Mouse (Mus musculus) right cerebral cortex, adult 2 months (tissue): Measurements from ENCODE around the gene Mettl14.
A peak's percentile ranks its signal among the peaks of the same experiment; 100 is the strongest.
"Not testable (repeated sequence)": the region's sequence is repeated elsewhere in the genome, so short reads cannot be mapped to it uniquely, and the experiment has no call there.

ENCODE experiments used
- DNase-seq, 2 experiments: peaks; one replicate each; pipeline ENCODE4 v3.0.0; 2021 to 2022; ENCODE audit warnings: low spot score in 2 of 2

Mettl14 gene

DNA sequence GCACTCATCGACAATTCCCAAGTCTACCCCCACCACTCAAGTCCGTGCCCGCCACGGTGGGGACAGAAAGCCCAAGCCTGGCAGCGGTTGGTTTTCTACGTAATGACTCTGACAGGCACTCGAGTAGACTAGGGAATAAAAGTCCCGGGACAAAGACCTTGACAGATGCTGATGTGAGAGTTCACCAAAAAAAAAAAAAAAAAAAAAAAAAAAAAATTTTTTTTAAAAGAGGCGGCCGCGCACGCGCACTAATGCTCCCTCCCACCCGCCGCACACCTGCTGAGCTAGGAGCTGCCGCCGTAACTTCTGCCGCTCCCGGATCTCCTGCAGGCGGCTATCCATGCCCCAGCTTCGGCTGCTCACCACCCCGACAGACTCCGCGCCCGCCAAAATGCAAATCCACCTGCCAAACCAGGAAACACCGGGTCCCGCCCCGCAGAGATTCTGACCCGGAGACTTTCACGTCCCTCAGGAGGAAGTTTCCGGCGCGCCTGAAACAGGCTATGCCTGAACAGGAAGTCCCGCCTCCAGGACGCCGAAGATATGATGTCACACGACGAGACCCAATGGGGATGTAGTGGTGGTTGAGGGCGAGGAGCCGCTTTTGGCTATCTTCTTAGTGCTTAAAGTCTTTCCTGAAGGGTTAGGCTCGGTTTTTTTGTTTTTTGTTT is at the start of gene Mettl14:
TSS of gene Mettl14 (minus strand) at position 623 of the 671 bp plus-strand sequence.
- DNase-seq: peak; percentile 98

DNA sequence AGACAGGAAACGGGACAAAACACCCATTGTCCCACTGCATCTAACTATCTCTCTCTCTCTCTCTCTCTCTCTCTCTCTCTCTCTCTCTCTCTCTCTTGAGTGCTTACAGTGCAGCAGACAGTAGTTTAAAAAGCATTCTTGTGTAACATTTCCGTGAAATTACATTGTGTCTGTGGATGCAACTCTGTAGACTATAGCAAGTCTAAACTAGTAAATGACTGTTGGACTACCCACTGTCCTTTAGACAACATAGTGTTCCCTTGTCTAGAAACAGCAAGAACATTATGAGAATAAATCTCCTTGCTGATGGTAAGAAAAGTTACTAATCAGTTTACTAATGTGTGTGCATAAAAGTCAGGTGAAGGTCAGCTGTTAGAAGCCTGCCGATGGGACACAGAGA is 47.5 kb upstream of the Mettl14 start:
- no peak for DNase-seq

DNA sequence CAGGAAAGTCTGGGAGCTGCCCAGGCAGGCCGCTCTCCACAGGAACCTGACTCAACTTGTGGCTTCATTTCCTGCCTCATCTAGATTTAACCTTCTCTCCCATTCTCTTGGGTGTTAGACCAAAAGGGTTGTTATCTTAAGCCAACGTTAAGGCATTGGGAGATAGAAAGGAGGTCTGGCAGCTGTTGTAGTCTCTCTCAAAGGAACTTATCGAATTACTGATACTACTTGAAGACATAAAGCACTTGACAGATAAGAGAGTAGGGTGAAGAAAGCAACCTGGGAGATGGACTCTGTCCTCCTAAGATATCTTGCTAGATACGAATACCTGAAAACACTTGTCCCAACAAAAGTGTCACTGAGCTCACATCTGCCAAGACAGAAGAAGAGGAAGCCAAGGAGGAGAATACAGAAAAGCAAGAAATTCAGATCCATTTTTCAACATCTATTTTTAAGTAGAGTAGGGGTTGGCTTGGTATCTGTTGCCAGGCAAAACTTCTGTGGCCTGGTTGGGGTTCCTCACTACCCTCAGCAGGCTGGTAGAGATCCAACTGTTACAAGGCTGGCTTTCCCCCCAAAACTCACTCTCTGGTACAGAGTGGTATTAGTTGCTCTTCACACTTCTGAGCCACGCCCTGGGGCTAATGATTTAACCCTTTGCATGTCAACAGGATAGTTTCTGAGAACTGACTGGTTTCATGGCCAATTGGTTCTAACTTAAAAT is 46.2 kb upstream of the Mettl14 start:
- no peak for DNase-seq

DNA sequence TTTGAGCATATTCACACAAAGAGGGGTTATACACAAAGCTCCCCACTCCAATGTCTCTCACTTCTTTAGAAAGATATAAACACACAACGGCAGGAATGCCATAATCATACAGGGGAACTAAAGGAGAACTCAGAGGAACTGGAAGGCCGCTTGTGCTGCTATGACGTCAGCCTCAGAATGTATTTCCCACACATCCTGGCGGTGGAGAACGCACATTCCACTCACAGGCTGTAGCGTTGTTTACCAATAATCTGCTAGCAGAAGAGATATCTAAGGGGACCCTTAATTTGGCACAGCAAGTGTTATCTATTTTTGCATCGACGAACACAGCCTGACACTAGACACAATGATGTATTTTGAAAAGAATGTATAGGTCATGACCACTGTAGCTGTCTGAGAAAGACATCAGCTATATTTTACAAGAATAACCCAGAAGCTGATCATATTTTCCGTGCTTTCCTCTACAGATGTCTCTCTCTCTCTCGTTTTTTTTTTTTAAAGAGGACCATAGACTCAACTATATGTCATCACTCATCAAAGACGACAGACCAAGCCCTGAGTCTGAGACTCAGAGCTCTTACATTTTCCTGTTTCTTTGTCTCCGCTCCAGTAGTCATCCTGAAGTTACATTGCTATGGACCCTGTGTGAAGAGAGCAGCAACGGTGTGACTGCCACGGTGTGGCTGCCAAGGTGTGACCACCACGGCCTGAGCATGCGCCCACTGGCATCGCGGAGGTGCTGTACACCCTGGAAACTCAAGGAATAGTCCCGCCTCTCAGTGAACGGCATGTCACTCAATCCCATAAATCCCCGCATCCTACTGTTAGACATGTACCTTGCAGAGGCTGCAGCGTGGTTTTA is 43.9 kb upstream of the Mettl14 start:
- no peak for DNase-seq

DNA sequence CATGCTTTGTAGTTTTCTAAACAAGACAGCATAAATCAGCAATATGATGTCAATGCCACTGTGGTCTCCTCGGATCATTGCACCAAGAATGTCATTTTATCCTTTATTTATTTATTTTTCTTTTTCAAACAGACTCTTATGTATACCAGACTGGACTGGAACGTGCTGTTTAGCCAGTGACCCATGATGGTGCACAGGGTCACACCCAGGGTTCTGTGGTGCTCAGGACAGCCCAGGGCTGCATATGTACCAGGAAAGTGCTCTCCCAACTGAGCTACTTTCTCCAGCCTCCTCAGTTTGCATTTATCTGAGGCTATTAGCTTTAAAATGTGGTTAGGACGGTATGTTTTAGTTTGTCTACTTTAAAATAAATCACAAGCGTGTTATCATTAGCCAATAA is 42.1 kb upstream of the Mettl14 start:
- DNase-seq: no peak

DNA sequence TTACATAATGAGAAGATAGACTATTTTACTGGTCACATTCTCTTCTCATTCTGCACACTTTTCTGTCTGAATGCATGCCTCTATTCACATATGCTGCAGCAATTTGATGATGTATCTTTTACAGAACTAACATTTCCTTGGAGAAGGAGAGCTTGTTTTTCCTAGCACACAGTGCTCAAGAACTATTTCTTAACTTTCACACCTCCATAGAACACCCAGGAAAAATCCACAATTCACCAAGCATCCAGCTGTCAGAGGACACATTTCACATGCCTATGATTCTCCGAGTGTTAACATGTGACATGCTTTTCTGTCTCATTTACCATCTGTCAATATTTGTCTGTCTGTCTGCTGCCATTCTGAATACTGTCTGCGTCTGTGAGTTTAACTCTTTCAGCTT is 39.7 kb upstream of the Mettl14 start:
- peak in 1 of 2 experiments; percentile 23 for DNase-seq

DNA sequence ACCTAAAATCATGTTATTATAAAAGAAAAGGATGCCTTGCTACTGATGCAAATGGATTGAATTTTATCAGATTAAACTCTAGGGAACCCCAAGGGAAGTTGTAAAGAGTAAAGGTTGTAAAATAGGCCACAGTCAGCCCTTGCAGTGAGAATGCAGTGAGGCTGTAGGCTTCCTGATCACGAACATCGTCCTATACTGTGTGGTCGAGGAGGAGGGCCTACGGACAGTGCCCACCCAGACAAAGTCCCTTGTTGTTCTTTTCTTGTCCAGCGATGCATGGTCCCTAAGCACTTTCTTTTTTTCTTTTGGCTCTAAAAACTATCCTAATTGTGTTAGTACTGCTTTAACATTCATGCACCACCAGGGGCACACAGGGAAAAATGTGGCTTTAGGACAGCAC is 27.3 kb upstream of the Mettl14 start:
- DNase-seq: no peak

DNA sequence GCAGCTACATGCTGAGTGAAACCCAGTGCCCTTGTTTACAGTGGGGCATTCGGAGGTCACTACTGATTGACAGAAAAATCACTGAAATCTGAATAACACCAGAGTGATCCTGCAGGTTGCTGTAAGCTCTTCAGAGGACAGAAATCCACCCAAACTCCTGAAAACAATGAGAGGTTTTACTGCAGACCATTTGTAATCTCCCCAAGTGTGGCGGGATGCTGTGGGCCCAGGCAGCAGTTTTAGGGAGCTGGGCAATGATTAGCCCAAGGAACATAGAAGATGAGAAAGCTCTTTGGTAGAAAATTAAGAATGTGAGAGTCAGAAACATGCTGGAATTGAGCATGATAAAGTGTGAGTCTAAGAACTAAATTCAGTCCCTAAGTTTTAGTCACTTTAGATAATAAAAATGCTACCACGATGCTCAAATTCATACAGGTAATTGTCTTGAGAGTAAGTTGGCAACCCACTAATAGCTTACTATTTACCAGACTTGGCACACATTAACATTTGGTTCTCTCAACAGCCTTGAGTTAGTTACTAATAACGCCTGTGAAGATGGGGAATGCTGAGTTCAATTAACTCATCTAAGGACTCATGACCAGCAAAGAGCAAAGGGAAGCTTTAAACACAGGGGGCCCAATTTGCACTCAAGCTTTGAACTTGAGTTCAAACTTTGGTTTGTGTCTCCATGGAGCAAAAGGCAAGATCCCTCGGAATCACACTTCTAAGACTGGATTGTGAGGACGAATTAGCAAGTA is 26.1 kb upstream of the Mettl14 start:
- DNase-seq: no peak

DNA sequence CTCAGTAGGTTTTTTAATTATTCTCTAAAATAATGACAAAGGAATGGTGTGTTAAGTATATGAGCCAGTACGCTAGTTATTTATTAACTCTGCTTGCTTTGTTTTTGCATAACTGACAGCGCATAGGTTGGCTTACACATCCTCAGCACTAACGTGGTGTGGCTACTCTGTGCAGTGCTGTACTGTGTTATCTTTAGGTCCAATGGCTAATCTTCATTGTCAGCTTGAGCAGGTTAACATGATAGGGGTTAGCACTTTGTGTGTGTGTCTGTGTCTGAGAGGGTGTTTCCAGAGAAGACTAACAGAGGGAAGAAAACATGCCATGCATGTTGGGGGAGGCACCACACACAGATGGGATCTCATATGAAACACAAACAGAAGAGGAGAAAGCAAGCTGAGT is 19.0 kb upstream of the Mettl14 start:
- DNase-seq: no peak

DNA sequence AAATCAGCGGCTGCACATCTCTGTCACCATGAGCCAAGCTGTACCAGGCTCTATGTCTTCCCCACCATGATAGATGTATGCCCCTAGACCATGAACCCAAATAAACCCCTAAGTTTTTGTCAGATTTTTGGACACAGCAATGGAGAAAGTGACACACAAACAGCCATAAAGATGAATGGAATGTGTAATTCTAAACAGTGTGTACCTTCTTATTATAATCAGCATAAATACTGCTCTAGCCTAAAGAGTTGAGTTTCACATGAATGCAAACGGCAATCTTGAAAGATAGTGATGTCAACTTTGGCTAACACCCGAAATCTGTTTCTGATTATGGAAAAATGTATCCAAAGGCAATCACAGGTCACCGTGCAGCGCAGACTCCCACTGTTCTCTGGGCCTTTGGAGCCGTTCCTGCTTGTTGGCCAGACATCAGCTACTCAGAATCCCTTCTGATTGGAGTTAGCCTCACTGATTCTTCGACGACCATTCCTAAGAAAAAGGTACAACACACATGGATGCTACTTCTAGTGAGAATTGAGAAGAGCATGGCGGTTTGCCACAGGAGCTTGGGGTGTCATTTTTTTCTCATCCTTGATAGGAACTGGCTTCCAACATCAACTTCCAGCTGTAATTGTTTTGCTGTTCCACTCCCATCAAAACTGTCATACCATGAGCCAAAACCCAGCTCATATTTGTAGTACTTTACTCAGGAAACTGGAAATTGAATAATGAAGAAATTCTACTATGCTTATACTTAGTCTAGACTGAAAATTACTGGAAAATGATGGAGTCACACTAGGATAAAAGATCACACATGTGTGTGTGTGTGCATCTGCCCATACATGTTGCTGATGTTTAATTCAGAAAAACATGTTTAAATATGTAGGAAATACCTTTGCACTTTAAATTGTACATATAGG is 11.9 kb upstream of the Mettl14 start:
- no peak for DNase-seq

DNA sequence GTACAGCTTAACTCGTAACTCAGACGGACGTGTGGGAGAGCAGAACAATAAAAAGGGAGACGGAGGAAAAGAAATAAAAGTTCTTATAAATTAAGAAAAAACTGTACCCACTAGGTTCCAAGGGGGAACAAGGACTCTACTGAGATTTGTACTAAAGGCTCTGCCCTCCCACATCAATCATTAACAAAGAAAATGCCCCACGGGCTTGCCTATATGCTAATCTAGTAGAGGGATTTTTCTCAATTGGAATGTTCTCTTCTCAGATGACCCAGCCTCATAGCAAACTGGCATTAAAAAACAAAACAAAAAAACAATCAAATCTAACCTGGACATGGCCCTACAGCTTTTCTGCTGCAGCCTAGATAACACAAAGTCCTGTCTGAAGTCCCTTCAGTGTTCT is 9.7 kb upstream of the Mettl14 start:
- no peak for DNase-seq

DNA sequence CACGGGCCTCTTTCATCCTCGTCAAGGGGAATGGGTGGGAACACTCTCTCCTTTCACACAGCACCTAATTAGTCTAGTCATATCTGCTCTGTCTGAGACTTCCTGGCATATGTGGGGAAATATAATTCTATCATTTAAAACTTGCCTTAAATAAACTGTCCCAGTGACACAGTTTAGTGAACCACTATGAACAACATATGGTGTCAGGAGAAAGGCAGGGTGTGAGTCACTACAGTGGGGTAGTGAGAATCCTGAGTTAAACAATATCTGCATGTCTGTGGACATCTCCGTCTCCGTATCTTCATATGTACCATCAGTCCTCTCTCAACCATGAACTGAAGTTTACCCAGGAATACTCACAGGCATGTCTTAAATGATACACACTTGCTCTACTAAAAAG is 5.3 kb upstream of the Mettl14 start:
- DNase-seq: no peak

DNA sequence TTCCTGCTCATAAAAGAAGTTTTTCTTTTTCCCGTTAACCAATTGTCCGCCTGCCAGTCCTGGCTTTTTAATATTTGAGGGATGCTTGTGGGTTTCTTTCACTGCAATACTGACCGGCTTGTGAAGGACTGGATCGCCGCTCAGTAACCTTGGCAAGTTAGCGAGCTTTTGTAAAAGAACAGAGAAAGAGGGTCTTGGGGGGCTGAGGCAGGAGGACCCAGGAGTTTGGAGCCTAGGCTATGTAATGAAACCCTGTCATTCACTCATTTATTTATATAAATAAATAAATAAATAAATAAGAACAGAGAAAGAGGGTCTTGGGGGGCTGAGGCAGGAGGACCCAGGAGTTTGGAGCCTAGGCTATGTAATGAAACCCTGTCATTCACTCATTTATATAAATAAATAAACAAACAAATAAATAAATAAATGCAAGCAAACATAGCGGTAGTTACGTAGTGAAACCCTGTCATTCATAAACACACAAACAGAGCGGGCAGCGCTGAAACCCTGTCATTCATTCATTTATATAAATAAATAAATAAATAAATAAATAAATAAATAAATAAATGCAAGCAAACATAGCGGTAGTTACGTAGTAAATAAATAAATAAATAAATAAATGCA is 361 bp upstream of the Mettl14 start:
- DNase-seq: peak in 1 of 2 experiments; percentile 4

DNA sequence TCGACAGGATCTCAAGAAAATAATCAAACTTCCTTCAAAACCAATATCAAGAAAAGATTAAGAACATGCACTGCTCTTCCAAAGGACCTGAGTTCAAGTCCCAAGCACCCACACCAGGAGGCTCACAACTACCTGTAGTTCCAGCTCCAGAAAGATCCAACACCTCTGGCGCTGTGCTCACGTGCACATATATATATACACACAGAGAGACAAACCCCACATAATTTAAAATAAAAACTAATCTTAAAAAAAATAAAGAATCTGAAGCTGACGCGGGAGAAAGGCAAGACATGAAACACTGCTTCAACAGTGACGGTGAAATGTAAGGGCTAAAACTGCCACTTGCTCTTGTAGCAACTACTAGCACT is 806 bp downstream of the Mettl14 start:
- no peak for DNase-seq

DNA sequence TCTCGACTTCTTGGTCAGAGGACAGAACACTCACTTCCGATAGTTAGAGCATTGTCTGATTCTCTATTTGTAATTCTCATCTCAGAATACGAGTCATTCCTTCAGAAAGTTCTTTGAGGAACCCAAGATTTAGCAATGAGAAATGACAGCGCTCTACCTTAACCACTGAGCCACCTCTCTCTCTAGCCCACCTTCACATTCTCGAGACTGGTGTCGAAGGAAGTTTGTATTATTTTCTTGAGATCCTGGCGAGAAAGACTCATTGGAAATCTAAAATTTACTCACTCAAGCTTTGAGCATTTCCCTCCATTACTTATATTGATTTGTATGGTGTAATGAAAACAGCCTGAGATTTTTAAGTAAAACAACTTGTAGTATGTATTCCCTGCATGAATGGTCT is 1.5 kb downstream of the Mettl14 start:
- DNase-seq: no peak

DNA sequence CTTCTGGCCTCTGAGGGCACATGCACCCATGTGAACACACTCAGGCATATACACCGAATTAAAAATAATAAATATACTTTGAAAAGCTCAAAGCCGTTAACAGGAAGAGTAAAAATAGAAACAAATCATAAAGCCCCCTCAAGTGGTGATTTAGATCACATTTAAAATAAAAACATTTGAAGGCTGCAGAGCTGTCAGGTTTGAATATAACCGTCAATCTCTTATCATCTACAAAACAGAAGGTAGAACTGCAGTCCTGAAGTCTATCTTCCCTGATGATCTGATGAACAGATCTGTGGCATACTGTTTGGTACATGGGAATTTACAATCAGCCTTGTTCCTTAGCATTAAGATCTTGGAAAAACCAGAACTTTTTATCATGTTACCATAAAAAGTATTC is 9.3 kb downstream of the Mettl14 start:
- DNase-seq: no peak

DNA sequence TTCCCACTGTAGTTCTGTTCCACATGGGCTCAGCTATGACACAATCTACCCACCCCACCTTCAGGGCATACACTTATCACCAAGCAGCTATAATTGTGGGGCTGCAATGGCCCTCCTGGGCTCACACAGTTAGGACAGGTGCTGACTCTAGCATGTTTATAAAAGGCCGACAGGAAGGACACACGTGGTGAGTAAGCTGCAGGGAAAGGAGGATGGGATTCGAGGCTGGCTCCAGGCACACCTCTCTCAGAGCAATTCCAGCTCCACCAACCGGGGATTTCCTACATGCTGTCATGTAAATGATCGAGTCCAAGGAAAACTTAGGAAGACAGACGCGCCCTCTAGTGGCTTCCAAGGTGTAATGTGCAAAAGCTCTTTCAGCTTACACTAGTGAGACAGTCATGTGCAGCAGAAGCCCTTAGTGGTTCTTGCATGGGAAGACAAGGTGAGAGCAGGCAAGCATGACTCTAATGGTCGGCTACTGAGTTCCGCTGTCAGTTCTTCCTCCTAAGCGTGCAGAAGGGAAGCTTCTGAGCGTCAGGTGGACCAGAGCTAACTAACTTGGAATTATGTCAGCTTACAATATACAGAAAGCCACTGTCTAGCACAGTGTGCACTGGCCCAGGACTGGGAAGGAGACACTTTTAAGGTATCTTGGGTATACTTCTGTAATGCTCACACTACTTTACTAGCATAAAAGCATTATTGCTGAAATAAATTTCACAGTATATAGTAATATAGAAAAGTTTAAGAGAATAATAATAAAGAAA is 14.0 kb downstream of the Mettl14 start:
- peak; percentile 76 to 78 for DNase-seq

DNA sequence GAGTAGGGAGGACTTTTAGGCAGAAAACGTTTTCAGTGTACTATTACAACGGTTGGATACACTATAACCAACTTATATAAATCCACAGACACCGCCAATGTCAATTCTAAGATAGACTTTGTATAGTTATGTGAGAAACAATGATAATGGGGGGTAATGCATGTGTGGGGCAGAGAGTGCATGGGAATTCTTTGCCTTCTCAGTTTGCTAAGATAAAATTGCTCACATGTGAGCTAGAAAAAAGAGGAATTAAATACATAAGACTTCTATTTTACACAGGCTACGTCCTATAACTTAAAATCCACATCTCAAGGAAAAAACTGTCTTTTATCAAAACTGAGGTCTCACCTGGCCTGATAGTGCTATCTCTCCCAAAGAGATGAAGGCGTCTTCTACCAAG is 15.0 kb downstream of the Mettl14 start:
- DNase-seq: no peak

DNA sequence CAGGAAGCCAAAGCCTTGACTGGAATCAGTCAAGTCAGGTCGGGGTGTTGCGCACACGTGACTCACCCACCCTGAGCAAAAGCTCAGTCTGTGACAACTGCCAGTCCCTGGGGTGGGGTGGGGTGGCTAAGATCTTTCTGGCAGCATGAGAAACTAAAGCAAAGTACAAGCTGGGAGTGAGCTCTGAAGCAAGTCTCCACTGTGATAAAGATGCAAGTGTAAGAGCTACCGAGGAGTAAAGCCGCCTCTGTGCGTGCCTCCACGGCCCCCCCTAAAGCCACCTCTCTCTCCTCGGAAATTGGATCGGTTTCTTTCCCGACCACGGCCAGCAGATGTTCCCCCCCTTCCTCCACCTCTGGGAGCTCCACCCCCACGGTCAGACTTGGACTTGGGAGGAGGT is 16.7 kb downstream of the Mettl14 start:
- no peak for DNase-seq

DNA sequence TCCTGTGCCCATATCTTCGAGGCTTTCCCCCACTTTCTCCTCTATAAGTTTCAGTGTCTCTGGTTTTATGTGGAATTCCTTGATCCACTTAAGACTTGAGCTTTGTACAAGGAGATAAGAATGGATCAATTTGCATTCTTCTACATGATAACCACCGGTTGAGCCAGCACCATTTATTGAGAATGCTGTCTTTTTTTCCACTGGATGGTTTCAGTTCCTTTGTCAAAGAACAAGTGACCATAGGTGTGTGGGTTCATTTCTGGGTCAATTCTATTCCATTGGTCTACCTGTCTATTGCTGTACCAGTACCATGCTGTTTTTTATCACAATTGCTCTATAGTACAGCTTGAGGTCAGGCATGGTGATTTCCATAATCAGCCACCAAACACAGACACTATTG is 19.1 kb downstream of the Mettl14 start:
- not testable (repeated sequence) for DNase-seq
